Mouse (Mus musculus) forelimb bud, embryonic 11.5 days (tissue): ENCODE measurements at regions not wholly inside any gene's neighbourhood (a gene's known extent, or its start where the extent isn't known, plus 50 kb on each side); places are given as distances from the start of the nearest gene placed in this dataset.

Experiments
- DNase-seq: peaks from one replicate; pipeline ENCODE4 v3.0.0-alpha.2; 2012; ENCODE audit warnings: low read depth, low spot score

DNA sequence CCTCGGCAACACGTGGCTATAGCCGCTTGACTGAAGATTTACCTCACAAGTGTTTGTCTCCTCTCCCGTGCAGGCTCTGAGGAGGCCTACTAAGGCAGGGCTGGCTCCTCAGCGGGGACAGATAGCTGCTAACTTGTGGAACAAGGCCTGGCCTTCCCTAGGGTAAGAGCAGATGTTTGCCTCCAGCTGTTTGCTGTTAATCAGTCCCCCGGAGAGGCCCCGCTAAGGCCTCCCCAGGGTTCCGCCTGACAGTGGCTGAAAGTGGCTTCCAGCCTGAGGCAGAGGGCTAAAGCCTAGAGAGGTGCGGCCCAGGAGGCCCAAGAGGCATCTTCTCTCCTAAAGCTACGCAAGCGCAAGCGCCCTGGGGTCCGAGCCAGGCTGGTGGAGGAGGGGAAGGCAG is 52.1 kb upstream of the Dlx4 start:
- DNase-seq: no peak

DNA sequence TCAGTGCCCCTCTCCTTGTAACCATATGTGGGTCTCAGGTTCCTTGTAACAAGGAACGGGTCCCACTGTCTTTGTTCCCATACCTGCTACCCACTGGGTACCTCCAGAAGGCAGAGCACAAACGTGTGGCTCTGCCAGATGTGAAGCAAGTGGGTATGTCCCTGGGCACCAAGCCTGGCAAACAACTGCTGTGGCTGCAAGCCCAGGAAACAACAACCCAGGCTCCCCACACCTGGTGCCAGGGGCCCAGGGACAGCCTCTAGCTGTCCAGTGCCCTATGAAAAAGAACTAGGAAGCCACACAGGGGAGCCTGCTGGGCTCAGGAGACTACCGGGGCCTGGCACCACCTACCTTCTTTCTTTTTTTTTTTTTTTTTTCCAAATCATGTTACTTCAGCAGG is 54.9 kb upstream of the Dlx4 start:
- no peak for DNase-seq

DNA sequence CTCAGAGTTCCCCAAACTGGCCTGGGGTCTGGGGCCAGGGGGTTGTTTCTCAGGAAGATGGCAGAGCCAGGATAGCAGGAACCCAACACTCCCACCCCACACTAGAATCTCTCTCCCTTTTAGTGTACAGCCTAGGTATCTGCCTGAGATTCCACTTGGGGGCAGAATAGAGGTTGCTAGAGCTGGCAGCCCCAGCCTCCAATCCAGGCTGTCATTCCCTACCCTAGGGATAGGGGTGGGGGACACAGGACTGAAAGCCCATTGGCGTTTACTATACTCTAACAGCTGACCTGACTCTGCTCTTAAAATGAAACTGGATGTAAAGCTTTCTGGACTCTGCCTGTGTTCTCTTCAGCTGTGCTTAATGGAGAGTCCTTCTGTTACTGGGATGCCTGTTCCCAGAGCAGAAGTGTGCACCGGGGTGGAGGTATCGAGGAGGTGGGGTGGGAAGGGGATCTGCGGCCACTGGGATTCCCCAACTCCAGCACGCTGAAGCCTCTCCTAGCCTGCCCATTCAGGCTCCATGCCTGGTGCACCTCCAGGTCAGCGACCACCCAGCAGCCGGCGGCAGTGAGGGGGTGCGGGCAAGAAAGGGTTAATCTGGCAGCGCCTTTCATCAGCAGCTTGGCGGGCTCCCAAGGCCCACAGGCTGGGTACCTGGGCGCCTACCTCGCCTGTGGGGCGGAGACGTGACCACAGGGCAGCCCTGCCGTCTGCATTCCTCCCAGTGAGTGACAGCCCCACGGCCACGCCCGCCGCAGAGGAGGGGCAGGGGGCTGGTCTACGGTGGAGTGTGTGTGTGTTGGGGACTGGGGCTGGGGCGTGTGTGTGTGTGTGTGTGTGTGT is 50.9 kb upstream of the Tac4 start:
- peak; percentile 70 for DNase-seq

DNA sequence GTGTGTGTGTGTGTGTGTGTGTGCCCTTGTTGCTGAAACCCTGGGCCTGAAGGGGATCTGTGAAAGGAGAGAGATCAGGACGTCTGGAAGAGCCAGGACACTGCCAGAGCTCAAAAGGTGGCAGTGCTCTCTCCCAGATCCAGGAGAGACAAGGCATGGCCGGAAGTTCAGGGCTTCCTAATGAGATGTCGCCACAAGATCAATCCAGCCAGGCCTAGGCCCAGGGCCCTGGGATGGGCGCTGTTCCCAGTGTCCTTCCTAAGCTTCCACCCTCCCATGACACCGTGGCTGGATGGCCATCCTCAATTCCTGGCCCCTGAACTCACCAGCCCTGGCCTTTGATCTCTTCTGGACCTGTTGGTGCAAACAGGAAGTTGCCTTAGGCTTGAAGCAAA is 50.3 kb upstream of the Tac4 start:
- no peak for DNase-seq
